Mouse (Mus musculus) heart, postnatal 0 days (tissue): ENCODE results near the gene Cldn7. TPM values are rescaled to one million over a fixed set of nuclear protein-coding genes. Genes with fewer than 3 reads are reported as not detected.

Experiments
- ATAC-seq: fragments of 200-750 bp; cut with Nextera tagmentation; 2 replicates; pipeline ENCODE4 v1.8.0; 2017; ENCODE audit warnings: low read depth, moderate number of reproducible peaks, moderate library complexity; ENCODE audit not compliant: insufficient read depth
- DNase-seq: peaks from one replicate; pipeline ENCODE4 v3.0.0-alpha.2; 2016; ENCODE audit warnings: low spot score
- H3K27ac ChIP-seq: fragments of 300-500 bp; sonication (generic); 2 replicates; pipeline ENCODE4 v1.5.1; 2014; ENCODE audit warnings: low read depth, mild to moderate bottlenecking
- H3K27me3 ChIP-seq: fragments of 300-500 bp; sonication (generic); 2 replicates; pipeline ENCODE4 v1.6.1; 2014; ENCODE audit warnings: low read length, mixed read lengths; ENCODE audit not compliant: control insufficient read depth, insufficient read depth
- H3K36me3 ChIP-seq: fragments of 300-500 bp; sonication (generic); replicated peaks from 2 replicates; pipeline ENCODE4 v1.6.1; 2014; ENCODE audit warnings: low read length, mixed read lengths; ENCODE audit not compliant: control insufficient read depth, insufficient read depth
- H3K4me1 ChIP-seq: fragments of 300-500 bp; sonication (generic); 2 replicates; pipeline ENCODE4 v1.6.1; 2014; ENCODE audit warnings: antibody characterized with exemption; ENCODE audit not compliant: control insufficient read depth, insufficient read depth
- H3K4me2 ChIP-seq: fragments of 300-500 bp; sonication (generic); 2 replicates; pipeline ENCODE4 v1.6.1; 2014; ENCODE audit warnings: low read depth, mild to moderate bottlenecking, low read length, moderate library complexity
- H3K4me3 ChIP-seq: fragments of 300-500 bp; sonication (generic); 2 replicates; pipeline ENCODE4 v1.5.1; 2014; ENCODE audit warnings: low read depth, low read length
- H3K9ac ChIP-seq: fragments of 300-500 bp; sonication (generic); replicated peaks from 2 replicates; pipeline ENCODE4 v1.6.1; 2014; ENCODE audit warnings: low read depth, low read length, mixed read lengths
- H3K9me3 ChIP-seq: fragments of 300-500 bp; sonication (generic); replicated peaks from 2 replicates; pipeline ENCODE4 v1.6.1; 2016; ENCODE audit warnings: low read length; ENCODE audit not compliant: control insufficient read depth
- CTCF ChIP-seq: IDR thresholded peaks from 2 replicates; pipeline ENCODE4 v1.5.1; 2016; ENCODE audit warnings: antibody characterized with exemption, control low read depth, low read depth
- EP300 ChIP-seq: IDR thresholded peaks from 2 replicates; pipeline ENCODE4 v1.6.1; 2016; ENCODE audit warnings: antibody characterized with exemption, low read depth
- WGBS: fragments of 180-500 bp; shearing (Covaris S2); extraction: QIAGEN DNeasy Blood & Tissue Kit; methylation state at CpG from one replicate; pipeline ENCODE4 v1.1.7; 2014; 5-methylcytosine and 5-hydroxymethylcytosine counted together
- polyA plus RNA-seq: library from polyadenylated mRNA; unstranded; fragments of >200 nt; fragmentation: Nextera tagmentation; extraction: Ambion mirVana; gene quantifications from 2 replicates; pipeline ENCODE4 v1.2.1, GENCODE M21; 2015
- total RNA-seq: library from RNA; depleted of rRNA; stranded (reverse); fragments of >200 nt; gene quantifications from 2 replicates; pipeline ENCODE4 v1.2.3, GENCODE M21; 2014; ENCODE audit warnings: low replicate concordance

Gene Cldn7
- total and polyA plus RNA-seq, 2 experiments from 2014 or later, result 0.64 TPM; not detected in 1

GRCm38 (mm10) chr11:70002471-70002870, 37.9 kb downstream of the Cldn7 start:
- H3K9me3 ChIP-seq, result no peaks in the 10 kb centered on the region
- ATAC-seq (no peak), DNase-seq (no peak)
- H3K4me2 ChIP-seq, result no peak overlapping the region
- peaks cover 11% of the 10 kb centered on the region for H3K4me1 ChIP-seq
- H3K27ac ChIP-seq, result no peak overlapping the region
- H3K9ac ChIP-seq, result no peak overlapping the region
- H3K4me3 ChIP-seq, result no peak overlapping the region
- TF ChIP-seq CTCF (no peak), EP300 (no peak)
- peaks cover 51% of the 10 kb centered on the region for H3K36me3 ChIP-seq
- WGBS, result 95% methylated on average over 2 of the region's 2 CpGs
- H3K27me3 ChIP-seq, result no peaks in the 10 kb centered on the region

- Histone ChIP-seq H3K27ac (no peak overlapping the region), H3K36me3 (peaks cover 60% of the 10 kb centered on the region)
These were observed 40.9 kb downstream of the Cldn7 start for GRCm38 (mm10) chr11:70005521-70005920.

GRCm38 (mm10) chr11:70010033-70010432, 45.5 kb downstream of the Cldn7 start:
- Histone ChIP-seq H3K4me1 (peaks cover 10% of the 10 kb centered on the region; the same call in 1 of the 2 replicates), H3K27ac (no peak overlapping the region), H3K9me3 (no peaks in the 10 kb centered on the region), H3K4me2 (no peak overlapping the region), H3K36me3 (peaks cover 89% of the 10 kb centered on the region), H3K4me3 (no peak overlapping the region), H3K9ac (no peak overlapping the region), H3K27me3 (no peaks in the 10 kb centered on the region)
- no peak for DNase-seq
- ATAC-seq, result no peak
- no peak for TF ChIP-seq CTCF
- TF ChIP-seq EP300, result no peak
- WGBS, result 90% methylated on average over 6 of the region's 6 CpGs

More at GRCm38 (mm10) chr11:70005521-70005920, 40.9 kb downstream of the Cldn7 start:
- Histone ChIP-seq H3K27me3 (no peaks in the 10 kb centered on the region), H3K4me1 (peaks cover 11% of the 10 kb centered on the region), H3K9ac (no peak overlapping the region), H3K9me3 (no peaks in the 10 kb centered on the region), H3K4me3 (no peak overlapping the region), H3K4me2 (no peak overlapping the region)
- ATAC-seq (no peak), DNase-seq (no peak)
- 50% methylated on average over 5 of the region's 5 CpGs for WGBS
- no peak for TF ChIP-seq EP300
- peak; percentile 48 for TF ChIP-seq CTCF

- no peaks in the 10 kb centered on the region for H3K27me3 ChIP-seq
- H3K4me1 ChIP-seq, result peaks cover 10% of the 10 kb centered on the region; the same call in 1 of the 2 replicates
- ATAC-seq (no peak), DNase-seq (no peak)
- H3K36me3 ChIP-seq, result peaks cover 84% of the 10 kb centered on the region
- no peak overlapping the region for H3K27ac ChIP-seq
- H3K9me3 ChIP-seq, result no peaks in the 10 kb centered on the region
- H3K4me3 ChIP-seq, result no peak overlapping the region
- TF ChIP-seq CTCF (no peak), EP300 (no peak)
- WGBS, result 76% methylated on average over 12 of the region's 12 CpGs
- H3K4me2 ChIP-seq, result no peak overlapping the region
- H3K9ac ChIP-seq, result no peak overlapping the region
These were observed 46.0 kb downstream of the Cldn7 start for GRCm38 (mm10) chr11:70010548-70010947.

- Histone ChIP-seq H3K9ac (no peak overlapping the region), H3K36me3 (peaks cover 82% of the 10 kb centered on the region)
These were observed 46.4 kb downstream of the Cldn7 start for GRCm38 (mm10) chr11:70010961-70011360.

GRCm38 (mm10) chr11:70012931-70013330, 48.4 kb downstream of the Cldn7 start:
- DNase-seq (no peak), ATAC-seq (no peak)
- H3K4me3 ChIP-seq, result no peak overlapping the region
- H3K36me3 ChIP-seq, result peaks cover 62% of the 10 kb centered on the region
- no peak overlapping the region for H3K4me2 ChIP-seq
- no peak overlapping the region for H3K9ac ChIP-seq
- no peaks in the 10 kb centered on the region for H3K27me3 ChIP-seq
- H3K4me1 ChIP-seq, result peaks cover 15% of the 10 kb centered on the region
- H3K9me3 ChIP-seq, result no peaks in the 10 kb centered on the region
- H3K27ac ChIP-seq, result no peak overlapping the region
- TF ChIP-seq EP300 (no peak), CTCF (no peak)
- WGBS, result 83% methylated on average over 9 of the region's 9 CpGs

More at GRCm38 (mm10) chr11:70010961-70011360, 46.4 kb downstream of the Cldn7 start:
- TF ChIP-seq CTCF (no peak), EP300 (no peak)
- Histone ChIP-seq H3K27ac (no peak overlapping the region), H3K9me3 (no peaks in the 10 kb centered on the region), H3K4me1 (peaks cover 10% of the 10 kb centered on the region; the same call in 1 of the 2 replicates), H3K27me3 (no peaks in the 10 kb centered on the region), H3K4me2 (no peak overlapping the region), H3K4me3 (no peak overlapping the region)
- DNase-seq (no peak), ATAC-seq (no peak)
- WGBS, result 85% methylated on average over 10 of the region's 10 CpGs
